Mouse (Mus musculus): ENCODE data around the gene Dok1. TPM values are rescaled to one million over a fixed set of nuclear protein-coding genes. Genes with fewer than 3 reads are reported as not detected.

Gene Dok1
- 11.9 and 13.7 TPM in 2 replicates for polyA plus RNA-seq (2012; rRNA removed)

GRCm38 (mm10) chr6:83033249-83034185 is at the start of gene Dok1, which contains the start of gene Loxl3:
Dok1 (minus strand) TSS chr6:83033471.
Loxl3 (plus strand) TSS chr6:83034173.

GRCm38 (mm10) chr6:83077630-83078323 is 44.5 kb upstream of the Dok1 start, which contains the start of gene Pcgf1:
Pcgf1 (plus strand) TSS chr6:83077869.

GRCm38 (mm10) chr6:83070247-83070310 is 36.8 kb upstream of the Dok1 start, which contains the start of gene Tlx2:
Tlx2 (minus strand) TSS chr6:83070293.

GRCm38 (mm10) chr6:83057790-83058189 is 24.5 kb upstream of the Dok1 start, which contains the start of gene Dqx1:
Dqx1 (plus strand) TSS chr6:83057844.

GRCm38 (mm10) chr6:83054871-83055431 is 21.7 kb upstream of the Dok1 start, which contains the start of gene Htra2:
Htra2 (minus strand) TSS chr6:83055273.

GRCm38 (mm10) chr6:83054074-83054851 is 21.0 kb upstream of the Dok1 start, which contains the start of gene Aup1:
Aup1 (plus strand) TSS chr6:83054521.

Other genes with a start within 250 kb of the Dok1 start
- gene Sema4f, start 93.7 kb downstream of the Dok1 start, polyA plus RNA-seq (2012; rRNA removed) = 1.1 and 1.6 TPM in 2 replicates
- 0.44 and 0.59 TPM in 2 replicates for gene M1ap, start 86.6 kb downstream of the Dok1 start, polyA plus RNA-seq (2012; rRNA removed)
- 5.0 and 5.3 TPM in 2 replicates for gene Loxl3, start 702 bp upstream of the Dok1 start, polyA plus RNA-seq (2012; rRNA removed)
- 746 and 821 TPM in 2 replicates for gene Aup1, start 21.1 kb upstream of the Dok1 start, polyA plus RNA-seq (2012; rRNA removed)
- 51.6 and 61.4 TPM in 2 replicates for gene Htra2, start 21.8 kb upstream of the Dok1 start, polyA plus RNA-seq (2012; rRNA removed)
- 25.8 and 29.2 TPM in 2 replicates for gene Dqx1, start 24.4 kb upstream of the Dok1 start, polyA plus RNA-seq (2012; rRNA removed)
- 5.6 and 9.6 TPM in 2 replicates for gene Tlx2, start 36.8 kb upstream of the Dok1 start, polyA plus RNA-seq (2012; rRNA removed)
- gene Pcgf1, start 44.4 kb upstream of the Dok1 start, polyA plus RNA-seq (2012; rRNA removed) = 12.9 and 13.3 TPM in 2 replicates
- gene Lbx2, start 52.9 kb upstream of the Dok1 start, polyA plus RNA-seq (2012; rRNA removed) = 0.57 and 1.5 TPM in 2 replicates
- 11.3 and 12.3 TPM in 2 replicates for gene Ccdc142, start 68.1 kb upstream of the Dok1 start, polyA plus RNA-seq (2012; rRNA removed)
- 4.3 and 4.6 TPM in 2 replicates for gene Gm42688, start 68.1 kb upstream of the Dok1 start, polyA plus RNA-seq (2012; rRNA removed)
- gene Mrpl53, start 75.6 kb upstream of the Dok1 start, polyA plus RNA-seq (2012; rRNA removed) = 69.7 and 85.9 TPM in 2 replicates
- 91.9 and 97.3 TPM in 2 replicates for gene Mogs, start 82.0 kb upstream of the Dok1 start, polyA plus RNA-seq (2012; rRNA removed)
- gene Wbp1, start 88.1 kb upstream of the Dok1 start, polyA plus RNA-seq (2012; rRNA removed) = 199 and 235 TPM in 2 replicates
- 59.8 and 64.1 TPM in 2 replicates for gene Ino80b, start 92.0 kb upstream of the Dok1 start, polyA plus RNA-seq (2012; rRNA removed)
- gene Rtkn, start 102.0 kb upstream of the Dok1 start, polyA plus RNA-seq (2012; rRNA removed) = 86.7 and 88.4 TPM in 2 replicates
- gene Wdr54, start 122.9 kb upstream of the Dok1 start, polyA plus RNA-seq (2012; rRNA removed) = 3.4 and 4.4 TPM in 2 replicates
- gene 1700003E16Rik, start 122.9 kb upstream of the Dok1 start, polyA plus RNA-seq (2012; rRNA removed) = 0.46 and 0.72 TPM in 2 replicates
- 151 and 162 TPM in 2 replicates for gene Dctn1, start 132.4 kb upstream of the Dok1 start, polyA plus RNA-seq (2012; rRNA removed)
- 0.21 TPM in 2 replicates for gene Slc4a5, start 186.4 kb upstream of the Dok1 start, polyA plus RNA-seq (2012; rRNA removed)

All from colon, adult 2 months (tissue).